Mouse (Mus musculus) left cerebral cortex, adult 8-10 months (tissue): ENCODE results near the gene Cbwd1. TPM values are rescaled to one million over a fixed set of nuclear protein-coding genes. Genes with fewer than 3 reads are reported as not detected.
A peak's percentile ranks its signal among the peaks of the same experiment; 100 is the strongest.

Experiments
- DNase-seq, 2 experiments: peaks; one replicate each; pipeline ENCODE4 v3.0.0; 2022; ENCODE audit warnings: low spot score in 2 of 2
- total RNA-seq, 4 experiments: library from RNA; stranded (reverse); gene quantifications; 2 replicates each; pipeline ENCODE4 v1.2.4; 2022

Cbwd1 gene
- 10 to 100 TPM; 12.2 to 15.8 (median 15.3) TPM for total RNA-seq

DNA sequence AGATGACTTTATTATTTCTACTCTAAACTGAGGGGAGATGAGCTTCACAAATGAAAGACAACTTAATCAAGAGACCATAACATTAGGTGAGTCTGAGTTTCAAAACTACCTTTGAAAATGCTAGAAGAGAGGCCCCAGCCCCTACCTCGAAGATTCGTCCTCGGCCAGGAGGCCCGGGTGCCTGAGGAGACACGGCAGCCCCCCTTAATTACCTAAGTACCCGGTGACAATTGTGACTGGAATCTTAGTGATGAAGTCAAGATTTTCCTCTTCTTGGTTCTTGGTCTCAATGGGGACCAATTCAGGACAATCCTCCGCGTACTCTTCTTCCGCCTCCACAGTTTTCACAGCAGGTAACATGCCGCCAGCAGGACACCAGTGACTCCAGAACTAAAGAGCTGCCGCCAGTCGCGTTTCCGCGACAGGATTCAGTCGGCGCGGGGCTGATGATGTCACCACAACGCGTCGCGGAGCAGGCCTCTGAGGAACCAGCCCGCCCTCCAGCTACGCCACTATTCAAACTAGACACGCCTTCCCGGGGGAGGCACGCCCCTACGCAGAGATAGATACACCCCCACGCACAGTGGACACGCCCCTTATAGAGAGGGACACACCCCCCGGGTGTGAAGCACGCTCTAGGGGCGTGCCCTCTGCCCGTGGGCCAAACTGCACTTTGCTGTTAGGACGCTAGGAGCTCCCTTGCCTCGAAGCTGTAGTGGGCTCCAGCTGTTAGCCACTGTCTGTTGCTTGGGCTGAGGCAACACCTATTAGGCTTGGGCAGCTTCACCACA, at the start of gene Cbwd1:
TSS of gene Cbwd1 (minus strand) at position 439 of the 791 bp plus-strand sequence.
- peak; percentile 95 to 98 for DNase-seq

DNA sequence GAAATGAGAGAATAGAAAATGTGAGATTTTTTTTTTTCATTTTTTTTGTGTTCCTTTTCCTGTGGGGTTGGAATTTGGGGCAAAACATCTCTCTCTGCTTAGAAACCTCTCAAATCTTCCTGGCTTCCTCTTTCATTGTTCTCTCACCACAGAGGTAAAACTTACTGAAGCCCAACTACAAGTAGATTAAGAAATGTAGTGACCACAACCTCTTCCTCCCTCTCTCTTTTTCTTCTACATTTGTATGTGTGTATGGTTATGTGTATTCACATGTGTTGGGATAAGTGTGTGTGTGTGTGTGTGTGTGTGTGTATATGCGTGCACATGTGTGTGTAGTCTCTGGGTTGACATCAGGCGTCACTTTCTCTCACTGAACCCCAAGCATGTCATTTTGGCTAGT, 47.1 kb upstream of the Cbwd1 start:
- no peak for DNase-seq

DNA sequence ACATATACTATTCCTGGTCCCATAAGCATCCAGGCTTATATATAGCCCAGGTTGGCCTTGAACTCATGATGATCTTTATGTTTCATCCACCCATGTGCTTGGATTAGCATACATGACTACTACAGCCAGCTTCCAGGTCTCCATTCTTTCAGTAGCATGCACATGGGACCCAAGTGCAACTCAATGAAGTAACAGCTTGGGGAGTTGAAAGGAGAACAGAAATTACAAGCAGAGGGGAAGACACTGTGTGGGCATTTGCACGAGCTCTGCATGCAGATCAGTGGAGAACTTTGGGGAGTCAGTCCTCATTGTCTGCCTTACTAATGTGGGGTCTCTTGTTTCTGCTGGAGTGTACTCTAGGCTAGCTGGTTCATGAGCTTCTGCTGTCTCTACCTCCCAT, 45.3 kb upstream of the Cbwd1 start:
- no peak for DNase-seq

DNA sequence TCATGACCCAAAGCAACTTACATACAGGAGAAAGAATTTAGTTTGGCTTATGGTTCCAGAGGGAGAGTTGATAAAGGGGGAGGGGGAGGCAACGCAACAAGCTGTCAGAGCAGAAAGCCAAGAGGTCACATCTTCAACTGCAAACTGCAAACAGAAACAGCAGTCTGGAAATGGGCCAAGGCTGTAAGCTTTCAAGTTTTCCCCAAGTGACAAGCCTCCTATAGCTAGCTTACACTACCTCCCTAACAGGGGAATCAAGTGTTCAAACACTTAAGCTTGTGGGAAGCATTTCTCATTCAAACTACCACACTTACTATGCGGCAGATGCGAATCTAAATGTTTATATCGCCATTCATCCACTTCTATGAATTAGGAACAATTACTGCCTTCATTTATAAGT, 42.4 kb upstream of the Cbwd1 start:
- no peak for DNase-seq

DNA sequence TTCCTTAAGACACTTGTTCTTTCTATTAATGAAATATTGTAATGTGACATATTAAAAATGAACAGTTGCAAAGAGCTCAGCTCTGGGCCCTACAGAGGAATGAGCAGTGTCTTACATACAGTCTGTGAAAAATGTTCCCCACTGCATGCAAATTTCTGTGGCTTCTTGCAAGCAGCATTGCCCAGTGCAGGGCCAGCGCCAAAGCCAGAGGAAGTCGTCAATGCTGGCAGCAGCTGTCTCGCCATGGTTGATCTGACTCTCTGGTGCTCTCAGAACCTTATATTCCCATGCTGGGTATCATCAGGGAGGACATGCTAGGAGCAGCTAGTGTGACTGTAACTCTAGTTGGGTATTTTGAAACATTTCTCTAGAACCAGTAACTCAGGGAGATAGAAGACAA, 41.4 kb upstream of the Cbwd1 start:
- DNase-seq = no peak

DNA sequence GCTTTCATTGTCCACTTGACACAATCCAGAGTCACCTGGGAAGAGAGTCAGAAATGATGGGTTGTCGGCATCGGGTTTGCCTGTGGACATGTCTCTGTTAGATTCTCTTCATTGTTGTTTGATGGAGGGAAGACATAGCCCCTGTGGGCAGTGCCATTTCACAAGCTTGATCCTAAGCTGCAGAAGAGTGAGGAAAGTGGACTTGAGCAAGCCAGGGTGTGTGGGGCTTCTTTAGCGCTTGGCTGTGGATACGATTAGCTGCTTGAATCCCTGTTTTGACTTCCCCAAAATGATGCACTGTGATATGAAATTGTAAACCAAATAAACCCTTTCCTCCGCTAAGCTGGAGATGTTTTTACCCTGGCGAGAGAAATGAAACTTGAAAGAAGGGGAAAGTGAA, 40.6 kb upstream of the Cbwd1 start:
- DNase-seq = no peak

DNA sequence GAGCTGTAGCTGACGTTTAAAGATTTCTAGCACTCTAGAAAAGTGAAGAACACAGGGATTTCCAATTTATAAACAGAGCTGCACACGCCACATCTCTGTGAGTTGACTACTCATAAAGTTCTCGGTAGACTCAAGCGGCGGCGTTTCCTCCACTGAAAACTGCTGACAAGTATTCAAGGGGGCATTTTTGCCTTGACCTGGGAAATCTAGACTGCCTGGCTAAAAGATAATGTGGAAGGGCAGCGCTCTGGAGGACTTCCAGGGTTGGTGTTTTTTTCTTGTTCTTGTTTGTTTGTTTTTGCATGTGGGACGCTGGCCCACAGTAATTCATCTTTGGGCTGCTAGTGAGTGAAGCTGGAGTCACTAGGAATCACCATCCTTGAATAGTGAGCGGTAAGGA, 38.7 kb upstream of the Cbwd1 start:
- no peak for DNase-seq

DNA sequence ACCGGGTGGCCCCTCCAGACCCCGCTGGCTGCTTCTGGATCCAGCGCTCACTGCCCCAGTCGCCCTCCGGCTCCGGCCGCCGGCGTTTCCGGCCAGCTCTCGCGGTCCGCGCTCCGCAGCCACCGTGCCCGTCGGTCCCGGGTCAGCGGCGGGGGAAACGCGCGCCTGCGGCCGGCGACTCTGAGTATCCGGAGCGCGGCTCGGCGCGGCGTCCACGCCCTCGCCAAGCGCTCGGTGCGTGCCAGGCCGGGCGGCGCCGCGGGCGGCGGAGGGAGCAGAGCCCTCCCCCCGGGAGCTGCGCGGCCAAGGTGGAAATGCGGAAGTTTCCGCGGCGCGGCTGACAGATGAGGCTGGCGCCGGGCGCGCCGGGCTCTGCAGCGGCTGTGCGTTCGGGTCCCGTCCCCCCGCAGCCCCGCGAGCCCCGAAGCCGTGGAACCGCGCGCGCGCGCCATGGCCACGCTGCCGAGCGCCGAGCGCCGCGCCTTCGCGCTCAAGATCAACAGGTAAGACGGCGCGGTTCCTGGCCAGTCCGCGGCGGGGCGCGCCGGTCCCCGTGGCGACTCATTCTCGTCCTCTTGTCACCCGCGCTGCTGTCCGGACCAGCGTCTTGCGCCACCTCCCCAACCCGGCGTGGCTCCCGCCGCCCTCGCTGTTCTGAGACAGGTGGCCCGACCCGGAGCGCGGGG, 37.9 kb upstream of the Cbwd1 start, which contains the start of gene Dock8:
TSS of gene Dock8 (plus strand) at position 334 of the 686 bp plus-strand sequence.
- DNase-seq = peak; percentile 9 to 12

DNA sequence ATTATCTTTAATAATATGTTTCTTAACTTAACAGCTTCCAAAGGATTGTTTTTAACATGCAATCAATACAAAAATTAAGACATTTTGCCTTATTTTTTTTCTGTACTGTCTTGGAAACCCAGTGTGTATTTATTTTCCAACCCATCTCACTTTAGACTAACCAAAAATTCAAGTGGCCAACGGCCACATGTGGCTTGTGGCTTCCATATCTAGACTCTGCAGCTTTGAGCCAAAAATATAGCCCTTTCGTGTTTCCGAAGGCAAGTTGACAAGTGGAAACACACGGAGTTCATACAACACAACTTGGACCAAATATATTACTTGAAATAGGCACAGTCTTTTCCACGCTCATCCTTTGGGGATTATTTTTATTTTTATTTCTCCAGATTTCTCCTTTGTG, 37.2 kb upstream of the Cbwd1 start:
- no peak for DNase-seq

DNA sequence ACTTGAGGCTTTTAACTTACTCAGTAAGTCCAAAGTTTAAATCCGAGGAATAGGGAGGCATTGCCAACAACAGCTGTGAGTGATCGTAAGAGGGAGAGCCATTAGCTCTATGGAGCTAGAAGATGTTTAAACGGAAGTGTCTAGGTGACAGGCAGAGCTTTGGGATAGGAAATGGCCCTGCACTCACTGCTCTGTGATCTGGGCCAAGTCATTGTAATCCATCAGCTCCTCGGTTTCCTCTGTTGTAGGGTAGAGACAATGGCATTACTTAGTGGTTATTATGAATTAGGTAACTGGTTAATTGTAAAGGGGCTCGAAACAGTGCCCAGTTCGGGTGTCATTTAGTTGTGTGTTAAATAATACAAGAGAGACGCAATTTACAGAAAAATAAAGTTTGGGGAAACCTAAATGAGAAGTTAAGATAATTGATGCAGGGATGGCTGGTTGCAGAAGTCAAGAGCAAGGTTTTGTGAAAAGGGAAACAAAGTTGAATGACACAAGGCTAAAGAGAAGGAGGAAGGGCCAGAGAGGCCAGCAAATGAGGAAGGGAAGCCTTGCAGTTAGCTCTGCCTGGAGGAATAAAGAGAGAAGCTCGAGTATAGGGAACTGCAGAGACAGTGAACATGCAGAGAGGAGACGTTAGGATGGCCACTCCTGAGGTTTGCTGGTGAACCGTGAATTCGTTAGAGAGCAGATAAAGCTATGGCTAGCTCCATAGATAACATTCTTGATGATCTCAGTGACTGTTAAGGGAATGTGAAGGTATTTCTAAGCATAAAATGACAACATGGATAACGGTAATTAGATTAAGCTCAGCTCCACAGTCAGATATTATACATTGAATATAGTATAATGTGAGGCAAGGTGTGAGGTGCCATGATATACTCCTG, 35.6 kb upstream of the Cbwd1 start:
- DNase-seq = no peak

DNA sequence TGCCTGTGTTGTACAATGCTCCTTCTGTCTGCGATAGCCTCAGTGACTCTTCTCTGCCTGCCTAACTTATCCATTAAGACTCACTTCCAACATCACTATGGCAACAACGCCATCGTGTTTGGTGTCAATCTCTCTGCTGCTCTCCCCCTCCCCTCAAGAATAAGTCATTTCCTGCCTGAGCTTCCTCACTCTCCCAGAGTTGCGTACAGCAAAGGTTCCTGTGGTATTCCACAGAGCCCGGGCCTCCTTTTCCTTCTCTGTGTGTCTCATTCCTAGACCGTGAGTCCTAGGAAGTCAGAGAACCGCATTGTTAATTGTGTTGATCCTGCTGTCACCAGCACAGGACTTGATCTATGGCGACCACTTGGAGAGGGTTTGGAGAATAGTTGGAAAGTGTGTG, 33.5 kb upstream of the Cbwd1 start:
- DNase-seq = no peak

DNA sequence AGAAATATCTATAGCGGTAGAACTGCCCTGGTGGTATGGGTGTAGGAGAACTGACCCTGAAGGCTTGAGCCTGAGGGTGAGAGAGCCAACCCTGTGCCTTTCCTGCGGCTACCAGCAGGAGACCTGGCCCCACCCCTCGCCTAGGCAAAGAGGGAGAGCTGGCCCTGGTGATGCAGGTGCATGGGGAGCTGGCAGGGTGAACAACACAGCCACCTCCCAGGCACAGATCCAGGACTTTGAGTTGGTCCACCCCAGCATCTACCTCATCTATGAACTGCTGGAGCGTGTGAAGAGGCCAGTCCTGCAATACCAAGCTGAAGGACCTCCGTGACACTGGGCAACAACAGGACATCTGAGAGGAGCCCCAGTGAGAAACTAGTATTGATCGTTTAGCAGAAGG, 32.1 kb upstream of the Cbwd1 start:
- DNase-seq = no peak

DNA sequence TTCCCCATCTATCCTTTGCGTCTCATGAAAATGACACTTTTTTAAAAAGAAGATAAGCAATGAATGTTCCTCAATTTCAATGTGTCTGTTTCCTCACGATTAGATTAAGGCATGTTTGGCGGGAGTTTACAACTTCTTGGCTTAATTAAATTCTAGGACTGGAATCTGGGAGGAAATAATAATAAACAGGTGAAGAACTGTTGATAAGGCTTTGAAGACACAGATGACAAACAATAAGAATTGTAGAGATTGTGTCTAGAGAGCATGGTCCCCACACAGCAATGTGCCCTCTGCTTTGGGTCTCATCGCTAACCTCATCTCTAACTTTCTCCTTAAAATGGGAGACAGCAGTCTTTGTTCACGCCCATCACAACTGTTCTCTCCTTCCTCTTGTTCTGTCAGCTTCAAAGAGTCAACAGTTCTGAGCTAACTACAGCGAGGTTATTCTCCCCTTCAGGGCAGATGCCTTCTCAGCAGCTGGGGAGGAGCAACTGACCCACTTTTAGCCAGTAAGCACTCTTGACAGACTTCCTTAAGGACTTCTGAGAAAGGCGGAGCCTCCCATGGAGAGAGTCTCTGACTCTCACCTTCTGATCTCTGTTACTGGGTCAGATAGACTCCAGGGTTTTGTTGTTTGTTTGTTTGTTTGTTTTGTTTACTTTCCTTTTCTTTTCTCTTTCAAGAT, 28.9 kb upstream of the Cbwd1 start:
- no peak for DNase-seq

DNA sequence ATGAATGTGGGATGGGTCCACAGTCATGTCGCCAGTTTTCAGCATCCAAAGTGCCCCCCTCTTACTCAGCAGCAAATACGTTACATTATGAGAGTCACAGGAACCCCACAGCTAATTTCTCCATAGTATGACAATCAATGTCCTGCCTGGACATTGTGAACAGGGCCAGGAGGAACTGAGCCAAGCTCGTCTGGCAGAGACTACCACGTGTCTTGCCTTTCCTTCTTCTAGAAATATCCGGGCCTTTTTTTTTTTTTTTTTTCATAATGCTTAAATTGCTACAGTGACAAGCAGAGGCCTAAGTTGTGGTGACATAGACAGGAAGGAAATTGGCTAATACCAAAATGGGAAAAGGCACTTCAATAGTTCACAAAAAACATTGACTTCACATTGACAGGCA, 27.4 kb upstream of the Cbwd1 start:
- DNase-seq = no peak

DNA sequence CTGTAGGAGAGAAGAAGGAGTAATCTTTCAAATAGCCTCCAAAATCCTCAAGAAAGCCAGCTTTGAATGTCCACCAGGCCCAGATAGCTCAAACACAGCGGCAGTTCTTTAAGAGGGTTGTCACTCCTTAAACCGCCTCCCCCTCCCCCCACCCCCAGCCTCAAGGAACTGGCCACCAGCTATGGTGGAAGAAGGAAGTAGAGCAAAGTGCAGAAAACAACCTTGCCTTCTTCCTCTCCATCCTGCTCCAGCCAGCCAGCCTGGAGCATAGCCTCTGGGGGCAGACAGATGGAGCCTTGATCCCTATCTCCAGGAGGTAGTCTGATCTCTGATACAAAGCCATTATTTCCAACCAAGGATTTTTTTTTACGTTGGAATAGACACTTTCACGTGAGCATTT, 25.9 kb upstream of the Cbwd1 start:
- DNase-seq = no peak

DNA sequence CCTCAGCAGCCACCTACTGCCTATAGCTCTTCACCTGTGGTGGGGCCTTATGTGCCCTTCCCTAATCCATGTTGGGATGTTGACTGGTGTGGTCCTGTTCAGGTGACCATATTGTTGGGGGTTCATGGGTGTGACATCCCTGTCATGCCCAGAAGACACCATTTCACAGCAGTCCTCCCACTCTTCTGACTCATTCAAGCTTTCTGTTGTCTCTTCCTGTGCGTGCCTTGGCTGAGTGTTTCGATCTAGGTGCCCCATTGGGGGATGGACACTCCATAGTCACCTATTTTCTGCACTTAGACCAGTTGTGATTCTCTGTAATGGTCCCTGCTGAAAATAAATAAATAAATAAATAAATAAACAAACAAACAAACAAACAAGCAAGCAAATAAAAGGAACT, 23.6 kb upstream of the Cbwd1 start:
- DNase-seq = no peak

DNA sequence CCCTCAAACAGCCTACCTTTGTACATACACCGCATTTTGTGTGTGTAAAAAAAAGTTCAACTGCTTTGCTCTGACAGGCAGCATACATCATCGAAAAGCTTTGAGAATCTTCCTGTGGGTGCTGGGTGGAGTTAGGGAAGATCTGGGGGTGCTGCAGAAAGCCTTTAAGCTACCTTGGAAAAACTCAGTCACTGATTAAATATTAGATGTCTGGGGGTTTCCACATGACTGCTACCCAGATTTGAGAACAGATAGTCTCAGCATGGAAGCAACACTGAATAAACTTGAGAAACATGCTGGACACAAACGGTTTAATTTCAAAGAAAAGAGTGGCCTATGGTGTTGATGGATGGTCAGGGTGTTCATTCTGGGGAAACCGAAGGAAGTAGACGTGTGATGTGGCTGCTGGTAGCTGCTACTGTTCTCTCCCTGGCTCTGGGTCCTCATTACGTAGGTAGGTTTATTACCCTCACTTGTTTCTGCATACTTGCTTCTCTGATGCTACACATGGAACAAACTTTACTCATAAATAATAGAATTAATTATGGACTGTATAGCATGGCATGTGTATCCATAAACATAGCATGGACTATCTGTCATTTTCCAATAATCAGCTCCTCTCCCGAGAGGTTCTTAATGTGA, 22.6 kb upstream of the Cbwd1 start:
- DNase-seq = no peak

DNA sequence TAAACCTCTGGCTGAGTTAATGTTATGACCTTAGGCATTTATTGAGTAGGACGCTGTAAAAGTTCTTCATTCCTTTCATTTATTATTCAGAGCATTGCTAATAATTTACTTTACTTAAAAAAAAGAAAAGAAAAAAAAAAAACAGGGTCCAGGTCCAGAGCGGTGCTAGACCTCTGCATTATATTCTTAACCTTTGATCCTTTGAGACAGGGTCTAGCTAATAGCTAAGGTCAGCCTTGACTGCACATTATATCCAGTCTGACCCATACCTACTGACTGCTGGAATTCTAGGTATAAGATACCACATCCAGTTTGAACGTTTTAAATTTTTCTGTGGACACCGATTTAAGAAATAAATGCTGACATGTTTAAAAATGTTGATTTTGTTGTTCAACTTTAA, 21.6 kb upstream of the Cbwd1 start:
- no peak for DNase-seq

DNA sequence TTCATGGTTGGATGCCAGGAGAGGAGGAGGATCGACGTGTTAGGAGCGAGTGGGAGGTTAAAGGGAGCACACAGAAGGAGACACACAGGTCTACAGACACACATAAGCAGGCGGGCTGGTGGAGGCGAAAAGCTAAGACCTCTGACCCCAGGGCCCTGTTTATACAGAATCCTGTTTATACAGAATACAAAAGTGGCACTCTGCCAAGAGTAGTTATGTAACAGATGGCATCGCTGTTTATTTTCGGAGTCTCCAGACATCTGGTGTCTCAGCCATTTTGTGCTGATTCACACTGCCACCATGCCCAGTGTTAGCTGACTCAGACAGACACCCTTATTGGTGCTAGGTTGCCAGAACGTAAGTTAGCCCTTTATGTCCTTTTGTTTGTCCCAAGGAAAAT, 19.9 kb upstream of the Cbwd1 start:
- DNase-seq = peak; percentile 11 to 66

DNA sequence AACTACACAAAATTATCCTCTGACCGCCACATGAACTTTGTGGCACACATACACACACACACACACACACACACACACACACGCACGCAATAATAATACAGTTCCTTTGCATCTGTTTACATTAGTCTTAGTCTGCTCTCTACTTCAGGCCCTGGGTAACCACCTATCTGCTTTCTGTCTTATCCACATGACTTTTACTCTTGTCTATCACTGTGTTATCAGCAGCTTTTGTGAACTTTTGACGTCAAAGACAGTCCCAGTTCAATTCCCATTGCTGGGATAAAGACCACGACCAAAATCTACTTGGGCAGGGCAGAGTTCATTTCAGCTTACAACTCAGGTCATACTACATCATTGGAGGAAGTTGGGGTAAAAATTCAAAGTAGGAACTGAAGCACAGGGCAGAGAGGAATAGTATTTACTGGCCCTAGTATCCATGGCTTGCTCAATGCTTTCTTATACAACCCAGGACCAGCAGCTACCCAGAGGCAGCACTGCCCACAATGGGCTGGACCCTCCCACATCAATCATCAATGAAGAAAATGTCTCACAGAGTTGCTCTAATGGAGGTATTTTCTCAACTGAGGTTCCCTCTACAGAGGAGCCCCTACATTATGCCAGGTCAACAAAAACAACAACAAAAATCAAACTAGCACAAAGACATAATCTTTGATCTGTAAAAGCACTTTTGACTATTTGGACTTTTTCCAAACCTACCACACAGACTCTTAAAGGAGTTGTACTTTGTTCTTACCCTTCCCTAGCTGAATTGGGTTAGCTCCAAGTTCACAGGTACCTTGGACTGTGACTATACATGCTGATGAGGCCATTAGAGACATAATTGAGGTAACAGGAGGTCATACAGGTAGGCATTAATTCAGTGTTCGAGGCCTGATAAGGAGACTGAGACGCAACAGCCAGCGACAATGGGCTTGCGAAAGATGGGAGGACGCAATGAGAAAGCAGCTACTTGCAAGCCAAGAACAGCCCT, 17.7 kb upstream of the Cbwd1 start:
- DNase-seq = no peak
